Mouse (Mus musculus) cerebellum, adult 11 months (tissue): ENCODE data around the gene Zeb2.
"Not testable (repeated sequence)": the region's sequence is repeated elsewhere in the genome, so short reads cannot be mapped to it uniquely, and the experiment has no call there.

Experiments
- DNase-seq: peaks from one replicate; pipeline ENCODE4 v3.0.0; 2022

Zeb2 gene

DNA sequence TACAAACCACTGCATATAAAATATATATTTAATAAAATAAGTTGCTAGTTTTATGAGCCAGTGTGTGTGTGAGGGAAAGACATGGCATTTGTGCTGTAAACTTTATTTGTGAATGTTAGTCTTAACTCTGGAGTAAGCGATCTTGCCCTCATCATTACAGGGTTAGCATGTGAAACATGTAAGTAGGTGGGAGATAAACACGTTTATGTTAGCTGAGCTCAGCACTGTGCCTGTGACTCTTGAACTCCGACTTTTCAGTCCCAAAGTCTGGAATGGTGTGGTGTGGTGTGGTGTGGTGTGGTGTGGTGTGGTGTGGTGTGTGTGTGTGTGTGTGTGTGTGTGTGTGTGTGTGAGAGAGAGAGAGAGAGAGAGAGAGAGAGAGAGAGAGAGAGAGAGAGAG is 5.6 kb downstream of the Zeb2 start:
- DNase-seq: not testable (repeated sequence)

DNA sequence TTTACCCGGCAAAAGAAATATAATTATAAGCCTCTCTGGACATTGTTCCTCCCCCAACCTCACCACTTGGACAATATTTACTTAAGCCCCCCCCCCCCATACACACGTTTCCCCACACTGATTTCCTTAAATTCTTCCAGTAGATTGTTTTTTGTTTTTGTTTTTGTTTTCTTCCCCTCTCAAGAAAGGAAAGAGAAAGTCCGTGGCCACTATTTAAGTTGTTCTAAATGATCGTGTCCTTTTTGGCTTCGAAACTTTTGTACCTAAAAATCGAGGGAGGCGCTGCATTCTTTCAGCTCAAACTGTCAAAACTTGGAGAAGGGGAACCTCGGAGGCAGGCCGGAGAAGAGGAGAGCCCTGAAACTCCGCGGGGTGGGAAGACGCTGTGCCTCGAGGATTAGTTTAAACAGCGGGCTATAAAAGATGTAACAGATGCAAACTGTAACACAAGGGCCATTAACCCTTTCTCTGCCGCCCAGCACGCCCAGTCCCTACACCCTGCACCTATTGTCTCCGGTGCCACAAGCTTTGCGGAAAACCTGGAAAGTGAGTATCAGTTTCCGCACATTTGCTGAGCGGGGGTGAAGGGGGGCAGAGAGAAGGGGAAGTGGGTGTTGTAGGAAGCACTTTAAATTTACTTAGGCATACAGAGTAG is 6.3 kb downstream of the Zeb2 start:
- no peak for DNase-seq

DNA sequence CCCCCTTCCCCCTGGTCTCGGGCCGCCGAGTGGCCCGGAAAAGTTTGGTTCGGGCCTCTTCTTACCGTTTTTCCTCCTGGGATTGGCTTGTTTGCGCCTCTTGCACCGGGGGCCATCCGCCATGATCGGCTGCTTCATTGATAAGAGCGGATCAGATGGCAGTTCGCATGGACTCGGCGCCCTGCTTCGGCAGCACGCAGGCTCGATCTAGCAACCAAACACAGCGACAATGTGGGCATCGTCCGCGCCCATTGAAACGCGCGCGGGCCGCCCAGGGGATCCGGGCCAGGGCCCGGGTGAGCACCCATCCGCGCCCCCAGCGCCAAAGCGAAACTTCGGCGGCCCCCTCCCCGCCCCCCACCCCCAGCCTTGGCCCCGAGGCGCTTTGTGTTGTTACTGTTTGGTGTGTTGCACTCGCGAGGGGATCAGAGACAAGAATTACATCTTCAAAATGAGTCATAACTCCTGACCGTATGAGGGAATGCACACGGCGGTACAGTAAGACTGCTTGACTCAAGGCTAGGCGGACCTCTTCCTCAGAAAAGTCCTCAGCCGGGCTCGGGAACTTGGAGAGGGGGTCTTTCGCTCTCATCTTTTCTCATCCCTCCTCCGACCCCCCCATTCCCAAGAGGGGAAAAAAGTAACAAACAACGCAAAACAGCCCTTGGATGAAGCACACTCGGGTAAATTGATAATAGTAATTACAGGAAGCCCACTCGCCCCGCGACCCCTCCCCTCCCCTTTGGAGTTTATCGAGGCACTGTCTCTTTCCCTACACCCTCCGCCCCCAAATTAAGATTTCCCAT is 7.0 kb downstream of the Zeb2 start:
- no peak for DNase-seq

DNA sequence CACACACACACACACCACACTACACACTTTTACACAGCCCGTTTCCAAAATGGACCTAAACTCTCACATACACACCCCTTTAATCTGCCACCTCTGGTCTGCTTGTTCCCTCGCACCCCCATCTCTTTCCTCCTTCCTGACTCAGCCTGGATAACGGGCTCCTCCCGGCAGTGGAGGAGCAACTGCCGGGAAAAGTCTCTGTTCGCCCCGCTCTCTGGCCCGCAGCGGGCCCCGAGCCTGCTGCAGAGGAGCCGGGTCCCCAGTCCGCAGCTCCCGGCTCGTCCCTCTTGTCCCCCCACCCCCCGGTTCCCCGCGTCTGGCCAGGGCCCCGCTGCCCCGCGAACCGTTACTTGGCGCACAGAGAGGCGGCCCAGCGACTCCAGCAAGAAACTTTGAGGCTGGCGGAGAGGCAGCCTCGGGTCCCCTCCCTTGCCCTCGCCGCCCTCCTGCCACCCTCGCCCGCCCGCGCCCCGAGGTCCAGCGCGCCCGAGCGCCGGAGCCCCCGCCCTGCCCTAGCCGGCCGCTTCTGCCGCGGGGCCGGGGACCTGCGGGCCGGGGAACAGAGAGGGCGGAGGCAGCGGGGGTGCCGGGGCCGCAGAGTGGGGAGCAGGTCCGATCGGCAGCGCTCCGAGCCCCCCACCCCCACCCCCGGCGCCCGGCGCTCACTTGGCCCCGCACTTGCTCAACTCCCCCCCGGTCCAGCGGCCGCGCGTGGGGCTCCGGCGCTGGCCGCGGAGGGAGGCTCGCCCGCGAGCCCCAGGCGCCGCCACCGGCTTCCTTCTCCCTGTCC is 7.8 kb downstream of the Zeb2 start:
- DNase-seq: no peak

DNA sequence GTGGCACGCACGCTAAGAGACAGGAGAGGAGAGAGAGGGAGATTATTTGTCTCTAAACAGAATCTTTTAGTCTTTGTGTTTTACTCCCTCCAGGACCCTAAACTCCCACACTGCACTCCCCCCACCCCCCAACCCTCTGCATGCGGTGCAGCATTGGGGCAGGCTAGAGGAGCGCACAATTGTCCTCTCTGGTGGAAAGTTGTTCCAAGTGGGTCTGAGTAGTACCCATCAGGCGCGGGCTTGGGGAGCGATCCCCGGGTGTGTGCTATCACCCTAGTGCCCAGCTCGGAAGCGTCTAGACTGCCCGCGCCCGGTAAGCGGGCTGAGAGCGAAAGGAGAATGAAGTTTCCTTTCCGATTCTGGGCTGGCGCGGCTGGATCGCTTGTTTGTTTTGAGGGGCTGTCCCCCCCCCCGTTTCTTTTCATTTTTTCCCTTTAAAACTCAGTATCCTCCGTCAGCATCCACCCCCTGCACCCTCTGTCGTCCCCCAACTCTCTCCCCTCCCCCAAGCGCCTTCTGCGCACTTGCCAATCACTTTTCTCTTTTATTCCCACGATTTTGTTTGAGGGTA is 8.6 kb downstream of the Zeb2 start:
- no peak for DNase-seq

DNA sequence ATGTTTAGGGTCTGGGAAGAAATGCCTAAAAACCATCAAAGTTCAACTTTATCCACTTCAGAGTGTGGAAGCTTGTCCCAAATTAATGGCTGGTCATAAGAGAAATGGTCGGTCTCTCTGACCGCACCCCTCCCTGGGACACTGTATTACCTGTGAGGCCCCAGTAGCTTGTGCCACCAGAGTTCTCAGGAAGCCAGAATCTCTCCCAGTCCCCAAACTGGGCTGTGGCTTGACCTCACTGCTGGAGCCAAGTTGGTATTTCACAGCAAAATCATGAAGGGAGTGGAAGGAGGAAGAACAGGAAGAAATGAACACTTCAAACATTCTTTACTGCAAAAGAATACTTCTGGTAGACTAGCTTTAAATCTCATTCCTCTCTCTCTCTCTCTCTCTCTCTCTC is 9.6 kb downstream of the Zeb2 start:
- no peak for DNase-seq

DNA sequence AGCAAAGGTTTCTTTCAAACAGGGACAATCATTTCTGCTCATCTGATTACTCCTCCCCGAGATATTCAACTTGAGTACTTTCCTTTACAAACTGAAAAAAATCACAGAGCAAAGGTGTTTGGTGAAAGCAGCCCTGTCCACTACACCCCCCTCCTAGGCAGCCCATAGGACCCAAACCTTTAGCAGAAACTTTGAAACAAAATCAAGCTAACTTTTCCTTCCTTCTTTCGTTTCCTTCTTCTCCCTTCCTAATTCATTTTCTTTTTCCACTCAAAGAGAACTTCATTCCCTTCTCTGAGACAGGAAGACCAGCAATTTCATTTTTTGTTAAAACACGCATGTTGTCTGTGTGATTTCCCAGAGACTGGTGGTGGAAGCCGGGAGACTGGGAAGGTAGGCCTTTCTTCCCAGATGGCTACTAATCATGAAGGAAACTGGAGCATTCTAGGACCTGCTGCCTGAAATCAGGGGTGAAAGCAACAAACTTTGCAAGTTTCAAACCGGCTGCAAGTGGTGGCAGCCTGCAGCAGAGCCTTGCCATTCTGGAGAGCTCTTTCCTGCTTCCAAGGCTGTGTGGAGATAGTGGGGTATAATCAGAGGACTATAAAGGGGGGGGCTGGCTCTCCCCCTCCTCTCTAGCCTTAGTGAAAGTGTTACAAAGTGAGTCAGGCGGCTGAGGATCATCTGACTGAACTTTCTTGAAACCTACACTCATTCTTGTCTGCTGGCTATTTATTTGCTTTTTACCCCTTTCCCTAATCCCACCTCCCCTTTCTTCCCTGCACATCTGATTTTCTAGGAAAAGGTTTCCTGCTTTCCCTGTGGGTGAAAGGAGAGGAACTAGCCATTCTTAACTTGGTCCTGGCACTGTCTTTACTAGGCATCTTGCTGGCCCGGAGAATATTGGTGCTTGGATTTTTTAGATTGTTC is 11.0 kb downstream of the Zeb2 start:
- DNase-seq: no peak

DNA sequence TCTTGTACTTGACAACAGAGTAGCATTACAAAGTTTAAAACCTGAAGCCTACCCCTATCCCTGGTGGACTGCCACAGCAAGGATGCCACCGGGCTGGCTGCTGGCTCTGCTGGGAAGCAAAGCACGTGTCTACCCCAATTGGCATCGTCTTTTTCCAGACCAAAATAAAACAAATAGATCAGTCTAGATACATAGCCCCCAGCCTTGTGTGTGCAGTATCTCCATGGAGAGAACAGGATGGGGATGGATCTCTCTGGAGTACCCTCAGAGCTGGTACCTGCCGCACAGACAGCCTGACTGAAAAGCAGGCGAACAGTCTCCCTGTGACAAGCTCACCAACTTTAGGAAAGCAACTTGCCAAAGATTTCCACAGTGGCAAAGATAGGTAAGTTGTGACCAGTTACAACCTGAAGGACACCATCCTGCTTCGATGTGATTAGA is 11.9 kb downstream of the Zeb2 start:
- no peak for DNase-seq

DNA sequence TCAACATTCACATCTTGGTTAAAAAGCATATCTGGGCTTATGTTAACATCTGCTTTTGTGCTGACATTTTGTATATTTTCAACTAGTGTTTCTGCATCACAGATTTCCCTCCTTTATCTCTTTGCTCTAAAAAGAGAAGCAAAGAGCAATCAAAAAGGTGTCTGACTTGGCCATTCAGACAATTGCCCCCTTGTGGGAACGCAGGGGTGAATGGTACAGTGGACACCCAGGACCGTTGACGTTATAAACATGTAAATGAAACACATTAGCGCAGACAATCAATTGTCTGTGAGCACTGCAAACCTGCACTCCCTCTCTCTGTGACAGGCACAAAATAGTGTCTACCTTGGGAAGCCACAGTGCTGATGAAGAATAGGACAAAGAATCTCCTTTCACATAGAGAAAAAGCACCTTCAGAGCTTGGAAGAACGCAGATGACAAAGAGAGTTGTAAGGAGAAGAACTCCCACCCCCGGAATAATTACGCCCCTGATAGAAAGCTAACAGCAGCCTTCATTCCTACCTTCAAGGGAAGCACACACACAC is 12.6 kb downstream of the Zeb2 start:
- no peak for DNase-seq

DNA sequence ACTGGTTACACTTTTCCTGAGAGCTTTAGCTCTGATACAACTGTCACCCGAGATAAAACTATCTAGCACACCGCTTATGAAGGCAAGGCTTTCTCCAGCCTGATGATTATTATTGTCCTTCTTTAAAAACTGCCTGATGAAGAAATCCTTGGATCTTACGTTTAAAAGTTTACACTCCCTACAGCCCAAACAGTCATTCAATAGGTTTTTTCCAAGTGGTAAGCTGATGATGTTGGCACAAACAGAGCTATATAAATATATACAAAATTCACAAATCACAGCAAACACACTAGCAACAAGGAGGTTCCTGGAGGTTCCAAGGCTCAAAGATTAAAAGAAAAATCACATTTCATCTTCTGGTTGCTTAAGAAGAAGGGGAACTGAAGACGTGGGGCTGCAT is 13.1 kb downstream of the Zeb2 start:
- DNase-seq: no peak

DNA sequence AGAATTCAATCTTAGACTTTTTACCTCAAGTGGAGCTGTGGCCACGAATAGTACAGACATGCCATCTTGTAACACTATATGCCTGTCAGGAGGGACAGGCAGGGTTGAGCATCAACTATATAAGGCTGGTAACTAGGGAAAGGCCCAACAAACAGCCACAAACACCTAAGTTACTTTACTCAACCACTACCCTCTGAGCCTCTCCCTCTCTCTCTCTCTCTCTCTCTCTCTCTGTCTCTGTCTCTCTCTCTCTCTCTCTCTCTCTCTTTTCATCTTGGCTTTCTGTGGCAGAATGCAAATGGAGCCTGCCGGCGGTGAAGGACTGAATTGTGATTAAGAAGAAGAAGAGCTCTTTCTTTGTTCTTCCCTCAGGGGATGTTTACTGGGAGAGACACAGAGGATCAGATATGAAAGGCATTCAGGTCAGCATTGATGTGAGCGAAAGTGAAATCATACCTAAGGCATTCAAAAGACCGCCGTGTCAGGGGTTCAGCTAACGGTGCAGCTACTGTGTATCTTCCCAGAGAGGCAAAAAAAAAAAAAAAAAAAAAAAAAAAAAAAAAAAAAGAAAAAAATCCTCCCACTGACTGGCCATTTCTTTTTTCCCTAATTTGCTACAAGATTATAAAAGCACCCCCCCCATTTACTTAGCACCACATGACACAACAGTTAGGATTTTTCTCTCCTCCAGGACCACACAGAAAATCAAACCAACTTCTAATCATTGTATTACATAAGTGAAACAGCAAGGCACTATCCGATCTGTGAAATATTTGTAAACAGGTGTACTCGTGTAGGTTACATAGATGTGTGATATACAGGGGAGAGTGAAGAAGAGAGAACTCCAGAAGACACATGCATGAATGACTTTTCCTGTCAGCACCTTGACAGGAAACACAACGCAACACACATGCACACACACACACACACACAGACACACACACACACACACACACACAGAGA is 13.9 kb downstream of the Zeb2 start:
- DNase-seq: no peak

DNA sequence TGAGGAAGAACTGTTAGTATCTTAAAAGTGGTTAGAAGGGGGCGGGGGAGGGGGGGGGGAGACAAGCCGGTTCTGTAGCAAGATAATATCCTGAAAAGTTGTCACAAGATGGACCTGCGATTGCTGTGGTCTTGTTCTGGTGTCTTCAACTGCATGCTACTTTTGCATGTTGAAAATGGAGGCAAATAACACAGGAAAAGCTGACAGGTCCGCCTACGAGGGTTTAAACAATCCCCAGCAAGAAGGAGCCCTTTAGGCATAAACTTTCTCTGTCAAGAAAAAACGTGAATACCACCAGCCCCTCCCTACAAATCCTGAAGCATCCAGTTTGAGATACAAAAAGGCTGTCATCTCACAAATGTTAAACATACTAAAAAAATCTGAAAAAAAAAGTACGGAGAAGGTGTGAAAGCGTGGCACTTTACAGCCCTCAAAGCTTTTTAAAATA is 15.0 kb downstream of the Zeb2 start:
- DNase-seq: no peak

DNA sequence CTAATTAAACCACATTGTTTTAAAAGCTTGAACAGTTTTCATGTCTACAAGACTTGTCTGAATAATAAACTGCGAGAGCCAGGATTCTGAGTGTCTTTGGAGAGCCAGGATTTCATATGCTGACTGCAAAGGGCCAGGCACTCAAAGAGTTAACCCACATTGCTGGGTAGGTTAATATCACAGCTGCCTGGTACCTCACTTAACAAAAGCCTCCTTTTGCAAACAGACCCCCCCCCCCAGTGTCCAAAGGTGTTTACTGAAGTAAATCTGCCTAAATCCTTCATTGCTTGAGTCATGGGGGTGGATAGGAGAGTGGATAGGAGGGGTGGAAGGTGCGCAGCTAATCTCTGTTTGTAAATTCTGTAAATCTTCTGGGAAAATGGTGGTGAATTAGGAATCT is 15.6 kb downstream of the Zeb2 start:
- no peak for DNase-seq

DNA sequence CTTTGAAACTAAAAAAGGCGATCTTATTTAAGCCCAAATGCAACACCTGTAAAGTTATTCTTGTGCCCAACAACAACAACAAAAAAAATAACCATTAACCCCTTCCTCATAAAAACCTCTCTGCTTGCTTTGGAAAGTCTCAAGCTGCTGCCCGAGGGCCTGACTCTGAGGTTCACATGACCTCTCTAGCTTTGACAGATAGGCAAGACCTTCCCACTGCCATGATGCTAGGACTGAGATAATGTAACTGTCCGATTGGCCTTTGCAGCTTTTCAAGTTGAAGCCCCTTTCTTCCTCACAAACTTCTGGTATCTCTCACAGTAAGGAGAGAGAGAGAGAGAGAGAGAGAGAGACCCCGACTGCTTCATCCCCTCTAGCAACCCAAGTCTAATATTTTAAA is 16.2 kb downstream of the Zeb2 start:
- no peak for DNase-seq

DNA sequence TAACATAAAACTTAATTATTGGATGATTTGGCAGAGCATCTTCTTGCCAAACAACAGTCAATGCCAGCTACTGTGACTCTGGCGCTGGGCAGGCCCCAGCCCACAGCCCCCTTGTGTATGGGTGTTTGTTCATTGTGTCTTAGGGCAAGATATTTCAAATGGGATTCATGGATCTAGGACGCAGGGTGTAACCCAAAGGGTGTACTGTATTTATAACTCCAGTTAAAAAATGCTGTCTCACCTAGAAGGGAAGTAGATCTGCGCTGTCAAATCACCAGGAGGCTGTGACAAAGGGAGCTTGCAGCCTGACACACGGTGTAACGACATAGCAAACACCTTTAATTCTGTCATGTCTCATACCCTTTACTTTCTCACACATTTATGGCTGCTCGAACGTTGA is 16.6 kb downstream of the Zeb2 start:
- DNase-seq: no peak

DNA sequence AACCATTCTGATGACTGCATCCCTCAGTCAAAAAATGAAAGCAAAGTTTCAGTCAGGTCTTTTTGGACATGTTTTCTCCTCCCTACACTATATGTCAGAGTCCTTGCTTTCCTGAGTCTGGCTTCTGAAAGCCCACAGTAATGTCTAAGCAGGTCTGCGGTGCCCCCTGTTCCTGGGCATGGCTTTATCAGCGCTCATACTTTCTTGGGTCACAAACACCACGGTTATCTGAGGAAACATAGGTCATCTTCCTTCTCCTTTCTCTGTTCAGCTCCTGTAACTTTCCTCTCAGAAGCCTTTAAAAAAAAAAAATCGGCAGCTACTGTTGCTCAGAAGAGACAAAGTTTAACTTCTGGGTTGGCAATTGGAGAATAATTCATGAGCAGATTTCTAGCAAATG is 17.2 kb downstream of the Zeb2 start:
- no peak for DNase-seq

DNA sequence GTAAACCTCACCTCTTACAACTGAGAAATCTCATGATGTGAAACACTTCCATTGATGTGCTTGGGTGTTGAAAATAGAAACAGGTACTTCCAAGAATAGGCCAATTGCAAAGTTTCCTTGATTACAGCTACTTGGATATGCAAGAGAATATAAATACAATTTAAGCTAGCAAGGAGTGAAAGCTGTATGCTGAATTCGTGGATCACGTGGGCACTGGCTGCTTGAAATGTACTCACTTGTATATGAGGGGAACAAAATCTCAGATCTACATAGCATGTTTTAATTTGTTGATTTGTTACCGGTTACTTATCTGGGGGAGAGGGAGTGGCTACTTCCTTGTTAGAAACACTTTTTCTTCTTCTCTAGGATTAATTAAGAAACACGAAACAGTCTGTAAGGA is 18.1 kb downstream of the Zeb2 start:
- no peak for DNase-seq

DNA sequence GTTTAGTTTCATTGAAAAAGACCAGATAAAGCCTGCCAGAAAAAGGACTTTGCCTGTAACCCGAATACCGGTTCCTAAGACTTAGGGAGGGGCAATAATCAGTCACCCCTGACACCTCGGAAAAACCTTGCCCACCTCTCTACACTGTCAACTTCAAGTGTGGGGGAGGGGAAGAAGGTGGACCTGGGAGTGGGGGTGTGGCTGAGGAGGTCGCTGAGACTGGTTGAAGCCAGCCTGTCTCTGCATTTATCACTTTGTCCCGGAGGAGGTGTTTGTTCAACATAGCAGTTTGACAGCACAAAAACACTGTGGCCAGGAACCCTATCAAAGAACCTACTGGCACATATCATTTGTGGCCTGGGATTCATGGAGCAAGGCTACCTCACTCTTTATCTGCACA is 19.2 kb downstream of the Zeb2 start:
- DNase-seq: no peak

DNA sequence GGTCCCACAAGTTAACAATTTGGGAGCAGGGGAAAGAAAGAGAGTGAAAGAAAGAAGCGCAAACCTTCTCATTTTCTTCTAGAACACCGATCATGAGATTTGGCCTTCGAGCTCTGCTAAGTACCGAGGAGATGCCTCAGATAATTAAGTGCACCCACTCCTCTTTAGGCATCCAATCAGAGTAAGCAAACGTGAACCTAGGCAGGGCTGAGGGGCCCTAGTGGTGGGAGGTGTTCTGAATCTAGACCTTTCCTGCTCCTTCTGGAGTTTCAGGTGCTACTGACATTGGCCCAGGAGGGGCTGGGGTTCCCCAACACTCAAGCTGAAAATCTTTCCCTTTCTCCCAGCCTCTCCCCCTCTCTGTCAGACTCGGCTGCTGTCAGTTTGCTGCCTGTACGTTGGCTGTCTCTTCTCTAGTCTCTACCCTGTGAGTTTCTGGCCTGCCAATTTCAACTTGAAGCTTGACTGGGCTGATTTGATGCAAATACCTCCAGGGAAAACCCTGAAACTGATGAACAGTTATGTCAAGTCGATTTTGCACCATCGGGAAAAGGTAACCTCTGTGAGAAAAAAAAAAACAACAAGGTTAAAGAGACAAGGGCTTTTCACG is 20.5 kb downstream of the Zeb2 start:
- DNase-seq: no peak

DNA sequence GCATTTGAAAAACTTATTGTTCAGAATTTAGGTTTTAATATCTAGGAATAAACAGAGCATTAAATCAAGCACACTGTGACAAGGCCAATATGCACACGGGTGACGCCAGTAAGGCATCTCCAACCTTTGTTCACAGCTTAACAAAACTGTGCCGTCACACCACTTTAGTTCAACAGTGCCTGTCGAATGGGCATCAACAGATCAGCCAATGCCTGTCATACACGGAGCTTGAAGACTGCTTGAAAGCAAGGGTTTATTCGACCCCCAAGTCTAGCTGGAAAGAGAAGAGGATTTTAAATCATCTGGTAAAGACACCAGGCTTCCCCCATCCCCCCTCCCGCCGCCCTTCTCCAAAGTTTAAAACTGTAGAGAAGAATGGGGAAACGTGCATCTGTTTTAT is 21.4 kb downstream of the Zeb2 start:
- DNase-seq: no peak
